Mouse (Mus musculus) megakaryocyte, embryonic 14.5 days (primary cell): ENCODE measurements around the gene Bckdhb. TPM values are rescaled to one million over a fixed set of nuclear protein-coding genes. Genes with fewer than 3 reads are reported as not detected.
"Not testable (repeated sequence)": the region's sequence is repeated elsewhere in the genome, so short reads cannot be mapped to it uniquely, and the experiment has no call there.

Experiments used
- H3K27me3 ChIP-seq: replicated peaks from 2 replicates; pipeline ENCODE3; 2012; ENCODE audit warnings: inconsistent platforms
- H3K36me3 ChIP-seq: replicated peaks from 2 replicates; pipeline ENCODE3; 2012; ENCODE audit warnings: low read length, inconsistent platforms, mixed read lengths
- H3K4me1 ChIP-seq: 2 replicates; pipeline ENCODE4 v1.6.1; 2012; ENCODE audit warnings: inconsistent platforms
- H3K4me3 ChIP-seq: replicated peaks from 2 replicates; pipeline ENCODE3; 2012; ENCODE audit warnings: moderate library complexity, mild to moderate bottlenecking, inconsistent platforms
- H3K9me3 ChIP-seq: 2 replicates; pipeline ENCODE4 v1.6.1; 2012; ENCODE audit warnings: inconsistent platforms
- FLI1 ChIP-seq: IDR thresholded peaks from 2 replicates; pipeline ENCODE4 v1.6.1; 2012; ENCODE audit warnings: low read length, inconsistent platforms, mixed read lengths
- GATA1 ChIP-seq: IDR thresholded peaks from 3 replicates; pipeline ENCODE4 v1.6.1; 2012; ENCODE audit warnings: mixed read lengths, low read length, inconsistent platforms, borderline replicate concordance
- polyA plus RNA-seq: library from polyadenylated mRNA; stranded (reverse); fragments of >175 nt; gene quantifications from 2 replicates; pipeline ENCODE4 v1.2.3, GENCODE M21; 2012; ENCODE audit warnings: low replicate concordance; ENCODE audit not compliant: insufficient read depth

Gene Bckdhb
- polyA plus RNA-seq, 1 experiment, result 7.3 TPM

DNA sequence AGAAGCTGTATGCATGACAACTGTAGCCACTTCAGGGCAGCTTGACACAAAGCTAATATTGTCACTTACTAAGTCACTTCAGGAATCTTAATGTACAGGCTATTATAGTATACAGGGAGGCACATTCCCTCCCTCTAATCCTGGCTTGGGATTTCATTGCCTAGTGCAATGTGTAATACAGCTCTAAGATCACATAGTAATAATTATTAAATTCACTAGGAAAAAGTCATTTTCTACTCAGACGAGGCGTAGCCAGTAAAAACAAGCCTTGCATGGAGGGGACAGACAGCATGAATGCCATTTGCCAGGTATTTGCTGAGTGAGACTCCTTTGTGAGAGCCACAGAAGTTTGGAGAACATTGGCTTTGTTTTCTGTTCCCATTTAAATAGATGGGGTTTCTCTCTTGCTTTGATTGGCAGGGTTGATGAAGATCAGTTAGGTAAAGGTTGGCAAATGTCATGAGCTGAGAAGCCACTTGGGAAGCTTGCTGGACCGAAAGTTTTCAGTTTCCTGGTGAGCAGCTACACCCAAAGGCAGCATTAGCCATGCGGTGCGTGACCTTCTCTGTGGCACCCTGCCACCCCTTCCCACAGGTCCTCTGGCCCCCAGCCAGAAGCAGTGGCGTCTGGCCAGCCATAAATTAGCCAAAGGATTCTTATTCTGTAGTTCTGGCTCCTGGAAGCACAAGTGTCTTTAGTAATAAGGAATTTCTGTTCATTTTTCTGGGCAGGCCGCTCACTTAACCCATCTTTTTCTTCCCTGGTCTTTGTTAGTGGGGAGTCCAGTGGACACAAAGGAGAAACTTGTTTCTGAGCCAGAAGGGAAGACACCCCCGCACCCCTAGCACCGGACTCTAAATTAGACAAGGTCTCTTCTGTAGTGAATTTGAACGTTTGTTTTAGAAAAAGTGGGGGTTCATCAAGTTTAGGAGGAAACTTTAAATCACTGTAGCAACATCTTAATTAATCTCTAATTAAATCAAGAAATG, 37.4 kb downstream of the Bckdhb start:
- Histone ChIP-seq H3K27me3 (no peaks in the 10 kb centered on the region), H3K4me1 (no peaks in the 10 kb centered on the region), H3K9me3 (no peaks in the 10 kb centered on the region), H3K4me3 (no peak overlapping the region), H3K36me3 (no peaks in the 10 kb centered on the region)
- TF ChIP-seq GATA1 (no peak), FLI1 (no peak)

DNA sequence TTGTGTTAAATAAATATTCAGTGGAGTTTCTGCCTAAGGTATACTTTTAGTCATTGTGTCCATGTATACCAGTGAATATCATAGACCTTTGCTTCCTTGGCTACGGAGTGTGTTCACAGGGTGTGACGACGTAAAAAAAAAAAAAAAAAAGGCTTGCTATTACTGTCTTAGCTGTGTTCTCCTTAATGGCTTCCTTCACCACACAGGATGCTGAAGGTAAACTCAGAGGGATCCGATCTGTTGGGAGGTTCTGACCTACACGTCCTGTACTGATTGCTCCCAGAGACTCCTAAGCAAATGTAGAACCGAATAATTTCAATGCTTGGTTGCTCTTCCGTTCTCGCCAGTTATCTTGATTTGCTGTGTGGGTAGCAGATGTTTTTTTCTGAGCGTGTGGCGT, 38.4 kb downstream of the Bckdhb start:
- TF ChIP-seq GATA1 (no peak), FLI1 (no peak)
- Histone ChIP-seq H3K4me1 (no peaks in the 10 kb centered on the region), H3K9me3 (no peaks in the 10 kb centered on the region)

DNA sequence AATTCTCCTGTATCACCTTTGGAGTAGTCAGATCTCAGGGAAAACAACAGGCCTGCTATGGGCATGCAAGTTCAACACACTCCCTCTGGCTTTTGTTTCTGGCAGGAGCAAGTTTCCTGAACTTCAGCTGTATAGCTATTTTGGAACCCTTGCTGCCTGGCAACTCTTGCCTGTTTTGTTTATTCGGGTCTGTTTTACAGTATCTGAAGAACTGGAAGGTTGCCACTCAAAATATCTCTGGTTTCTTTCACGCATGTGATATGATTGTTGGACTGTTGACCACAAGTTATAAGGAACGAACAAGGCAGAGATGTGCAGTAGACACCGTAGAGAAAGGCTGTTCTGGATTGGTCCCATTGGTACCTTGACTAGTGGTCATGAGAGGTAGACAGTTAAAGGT, 39.4 kb downstream of the Bckdhb start:
- no peaks in the 10 kb centered on the region for H3K9me3 ChIP-seq

More for the DNA sequence above, 38.4 kb downstream of the Bckdhb start:
- Histone ChIP-seq H3K27me3 (no peaks in the 10 kb centered on the region), H3K36me3 (no peaks in the 10 kb centered on the region), H3K4me3 (no peak overlapping the region)

DNA sequence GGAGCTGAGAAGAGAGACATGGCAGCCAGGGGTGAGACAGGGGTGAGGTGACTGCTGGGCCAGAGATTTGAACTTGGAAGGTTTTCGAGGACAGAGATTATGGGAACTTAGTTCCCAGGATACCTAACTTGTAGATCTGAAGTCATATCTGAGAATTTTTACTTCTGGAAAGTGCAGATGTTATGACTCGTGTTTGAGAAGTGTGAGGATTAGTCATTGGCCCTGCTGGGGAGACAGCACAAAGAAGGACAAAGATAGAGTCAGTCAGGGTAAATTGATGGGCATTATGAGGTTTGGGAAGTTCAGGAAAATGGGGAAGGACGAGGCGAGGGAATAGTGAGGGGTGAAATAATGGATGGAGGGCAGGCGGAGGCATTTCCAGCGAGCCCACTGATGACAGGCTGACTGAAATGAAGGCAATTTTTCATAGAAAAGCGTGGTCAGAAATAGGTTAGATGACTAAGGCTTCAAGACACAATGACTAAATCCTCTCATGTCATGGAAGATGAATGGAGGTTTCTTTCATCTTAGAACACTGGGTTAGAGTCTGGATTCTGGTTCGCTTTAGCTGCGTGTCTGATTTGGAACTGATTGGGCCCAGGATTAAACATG, 42.6 kb downstream of the Bckdhb start:
- Histone ChIP-seq H3K27me3 (no peaks in the 10 kb centered on the region), H3K4me3 (no peak overlapping the region), H3K9me3 (peaks cover 4% of the 10 kb centered on the region; the same call in 1 of the 2 replicates), H3K36me3 (no peaks in the 10 kb centered on the region), H3K4me1 (no peaks in the 10 kb centered on the region)
- TF ChIP-seq GATA1, result no peak
- TF ChIP-seq FLI1, result no peak

More for the DNA sequence above, 39.4 kb downstream of the Bckdhb start:
- no peak for TF ChIP-seq FLI1
- no peaks in the 10 kb centered on the region for H3K36me3 ChIP-seq
- H3K27me3 ChIP-seq, result no peaks in the 10 kb centered on the region
- no peak overlapping the region for H3K4me3 ChIP-seq
- no peaks in the 10 kb centered on the region for H3K4me1 ChIP-seq

DNA sequence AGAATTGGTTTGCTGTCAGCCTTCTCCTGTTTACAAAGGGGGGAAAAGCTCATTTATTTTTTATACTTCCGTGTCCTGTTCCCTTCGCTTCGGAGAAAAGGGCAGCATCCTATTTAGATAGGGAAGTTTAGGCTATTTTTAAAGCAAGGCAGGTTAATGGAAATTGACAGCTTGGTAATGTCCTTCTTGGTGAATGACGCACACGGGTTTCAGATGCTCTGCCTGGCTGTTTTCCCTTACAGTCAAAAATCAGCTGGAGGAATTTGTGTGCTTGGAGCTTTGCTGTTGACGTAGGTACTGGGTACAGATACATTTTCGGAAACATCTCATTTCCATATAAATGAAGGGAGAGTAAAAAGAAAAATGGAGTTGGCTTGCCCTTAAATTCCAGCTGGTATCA, 44.4 kb downstream of the Bckdhb start:
- TF ChIP-seq FLI1, result no peak
- TF ChIP-seq GATA1, result no peak
- no peak overlapping the region for H3K4me3 ChIP-seq
- H3K27me3 ChIP-seq, result no peaks in the 10 kb centered on the region
- H3K36me3 ChIP-seq, result no peaks in the 10 kb centered on the region
- H3K4me1 ChIP-seq, result no peaks in the 10 kb centered on the region
- H3K9me3 ChIP-seq, result peaks cover 4% of the 10 kb centered on the region; the same call in 1 of the 2 replicates

DNA sequence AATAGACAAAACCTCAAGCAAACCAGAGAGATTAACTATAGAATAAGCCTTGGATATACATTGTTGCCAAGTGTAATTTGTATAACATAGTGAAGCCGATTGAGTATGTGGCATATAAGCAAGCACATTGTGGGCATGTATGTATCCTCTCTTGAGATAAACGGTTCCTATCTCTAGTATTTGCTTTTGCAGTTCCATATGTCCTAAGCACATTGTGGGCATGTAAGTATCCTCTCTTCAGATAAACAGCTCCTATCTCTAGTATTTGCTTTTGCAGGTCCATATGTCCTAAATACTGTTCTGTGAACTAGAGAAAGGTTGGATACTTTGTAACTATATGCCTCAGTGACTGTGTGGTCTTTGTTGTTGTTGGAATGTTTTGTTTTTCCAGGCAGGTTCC, 48.5 kb downstream of the Bckdhb start:
- no peaks in the 10 kb centered on the region for H3K4me1 ChIP-seq
- TF ChIP-seq GATA1 (no peak), FLI1 (no peak)
- H3K4me3 ChIP-seq, result no peak overlapping the region
- peaks cover 30% of the 10 kb centered on the region for H3K9me3 ChIP-seq
- no peaks in the 10 kb centered on the region for H3K36me3 ChIP-seq
- H3K27me3 ChIP-seq, result no peaks in the 10 kb centered on the region

DNA sequence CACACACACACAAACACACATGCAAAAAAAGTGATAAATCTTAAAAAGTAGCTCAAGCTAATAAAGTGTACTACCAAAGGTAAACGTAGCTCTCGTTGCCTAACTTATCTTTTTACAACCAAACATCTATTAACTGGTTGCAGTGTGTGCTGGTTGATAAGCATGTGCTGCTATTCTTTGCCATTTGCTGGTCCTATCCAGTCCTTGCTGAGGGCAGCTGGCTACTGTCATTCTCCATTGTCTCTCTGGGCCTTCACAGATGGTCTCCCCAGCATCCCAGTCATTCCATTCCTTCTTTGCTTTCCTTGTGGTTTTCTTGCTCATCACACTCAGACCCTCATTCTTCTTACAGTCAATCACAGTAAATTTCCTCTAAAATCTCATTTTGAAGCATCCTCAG, 50.9 kb downstream of the Bckdhb start:
- Histone ChIP-seq H3K4me3 (no peak overlapping the region), H3K9me3 (peaks cover 39% of the 10 kb centered on the region), H3K27me3 (no peaks in the 10 kb centered on the region), H3K36me3 (no peaks in the 10 kb centered on the region), H3K4me1 (peaks cover 5% of the 10 kb centered on the region; the same call in 1 of the 2 replicates)
- TF ChIP-seq FLI1 (no peak), GATA1 (no peak)

DNA sequence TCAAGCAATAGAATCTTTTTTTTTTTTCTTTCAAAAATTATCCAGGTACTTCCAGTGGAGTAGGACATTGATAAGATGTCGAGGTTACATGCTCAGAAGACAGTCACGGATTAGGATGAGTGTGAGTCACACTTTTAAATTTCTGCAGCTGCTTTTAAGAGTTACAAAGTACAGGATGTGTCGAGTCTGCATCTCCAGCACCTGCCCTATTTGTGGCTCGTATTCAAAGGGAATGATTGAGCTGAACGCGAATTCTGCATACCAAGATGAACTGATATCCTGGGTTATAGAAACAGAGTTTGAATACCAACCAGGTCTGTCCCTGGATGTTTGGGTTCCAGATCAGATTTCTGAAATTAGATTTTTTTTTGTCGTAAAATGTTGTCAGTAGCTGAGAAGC, 56.3 kb downstream of the Bckdhb start:
- no peak overlapping the region for H3K4me3 ChIP-seq
- peaks cover 5% of the 10 kb centered on the region; the same call in 1 of the 2 replicates for H3K4me1 ChIP-seq
- no peak for TF ChIP-seq GATA1
- TF ChIP-seq FLI1, result no peak
- peaks cover 26% of the 10 kb centered on the region for H3K9me3 ChIP-seq
- H3K27me3 ChIP-seq, result no peaks in the 10 kb centered on the region
- H3K36me3 ChIP-seq, result no peaks in the 10 kb centered on the region

DNA sequence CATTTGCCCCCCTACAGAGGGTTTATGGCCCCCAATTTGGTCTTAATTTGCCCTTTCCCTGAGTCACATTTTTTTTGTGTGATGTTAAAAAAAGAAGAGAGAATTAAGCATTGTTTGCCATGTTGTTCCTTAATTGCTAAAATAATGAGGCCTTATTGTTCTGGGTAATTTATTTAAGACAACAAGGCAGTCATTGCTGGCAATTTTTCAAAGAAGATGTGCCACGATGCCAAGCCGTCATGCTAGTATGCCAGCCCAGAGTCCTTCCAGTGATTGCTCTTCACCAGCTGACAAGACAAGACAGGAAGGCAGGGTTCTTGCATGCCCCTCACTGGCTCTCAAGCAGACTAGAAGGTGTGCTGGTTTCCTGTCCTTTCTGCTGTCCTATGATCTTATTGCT, 84.0 kb downstream of the Bckdhb start:
- no peak overlapping the region for H3K4me3 ChIP-seq
- H3K27me3 ChIP-seq, result no peaks in the 10 kb centered on the region
- H3K36me3 ChIP-seq, result peaks cover 2% of the 10 kb centered on the region
- TF ChIP-seq FLI1 (no peak), GATA1 (no peak)
- H3K9me3 ChIP-seq, result peaks cover 6% of the 10 kb centered on the region
- no peaks in the 10 kb centered on the region for H3K4me1 ChIP-seq

DNA sequence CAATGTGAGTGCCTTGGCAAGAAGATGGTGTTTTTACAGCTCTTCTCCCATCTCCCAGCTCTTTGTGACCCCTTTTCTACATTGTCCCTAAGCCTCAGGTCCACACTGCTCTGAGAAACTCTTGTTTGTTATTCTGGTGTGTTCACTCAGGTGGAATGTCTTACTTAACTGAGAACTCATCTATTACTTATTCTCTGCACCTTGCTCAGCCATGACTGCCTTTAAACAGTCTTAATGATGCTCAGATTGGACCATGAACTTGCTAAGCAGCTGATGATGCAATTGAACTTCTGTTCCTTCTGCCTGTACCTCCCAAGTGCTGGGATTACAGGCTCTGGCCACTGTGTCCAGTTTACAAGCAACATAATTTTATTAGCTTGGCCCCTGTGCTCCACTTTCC, 86.2 kb downstream of the Bckdhb start:
- TF ChIP-seq GATA1, result no peak
- H3K36me3 ChIP-seq, result peaks cover 2% of the 10 kb centered on the region
- no peak overlapping the region for H3K4me3 ChIP-seq

DNA sequence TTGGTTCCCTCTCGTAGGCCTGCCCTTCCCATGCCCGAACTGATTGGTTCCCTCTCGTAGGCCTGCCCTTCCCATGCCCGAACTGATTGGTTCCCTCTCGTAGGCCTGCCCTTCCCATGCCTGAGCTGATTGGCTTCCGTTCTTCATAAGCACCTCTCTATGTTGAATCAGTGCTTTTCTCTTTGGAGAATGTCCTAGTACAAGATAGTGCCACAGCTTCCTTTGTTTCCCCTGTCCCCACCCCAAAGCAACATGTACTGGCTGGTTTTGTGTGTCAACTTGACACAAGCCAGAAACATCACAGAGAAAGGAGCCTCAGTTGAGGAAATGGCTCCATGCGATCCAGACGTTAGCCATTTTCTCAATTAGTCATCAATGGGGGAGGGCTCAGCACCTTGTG, 93.2 kb downstream of the Bckdhb start:
- not testable (repeated sequence) for H3K27me3 ChIP-seq, H3K4me3 ChIP-seq, H3K36me3 ChIP-seq, H3K9me3 ChIP-seq, H3K4me1 ChIP-seq

More for the DNA sequence above, 86.2 kb downstream of the Bckdhb start:
- no peaks in the 10 kb centered on the region for H3K9me3 ChIP-seq
- H3K4me1 ChIP-seq, result no peaks in the 10 kb centered on the region
- no peaks in the 10 kb centered on the region for H3K27me3 ChIP-seq
